Mouse (Mus musculus): ENCODE data around the gene Ccr6. TPM values are rescaled to one million over a fixed set of nuclear protein-coding genes. Genes with fewer than 3 reads are reported as not detected.

Ccr6 gene
- polyA plus RNA-seq, 1 experiment from 2014 or later = not detected

GRCm38 (mm10) chr17:8233618-8234214, 2.1 kb upstream of the Ccr6 start:
- no peak for TF ChIP-seq CTCF (IDR thresholded peaks at IDR 0.05; ENCODE audit: low read depth)
- ATAC-seq (ENCODE audit: insufficient read depth) = no peak
- DNase-seq = no peak
- Histone ChIP-seq H3K4me2 (no peak overlapping the region), H3K9ac (no peak overlapping the region), H3K4me3 (ENCODE audit: low read depth, low read length) (no peak overlapping the region), H3K27me3 (ENCODE audit: insufficient read depth, low read length) (no peaks in the 10 kb centered on the region), H3K27ac (ENCODE audit: low read depth) (no peak overlapping the region), H3K36me3 (ENCODE audit: insufficient read depth) (no peaks in the 10 kb centered on the region), H3K9me3 (ENCODE audit: low read depth, low read length) (no peaks in the 10 kb centered on the region), H3K4me1 (ENCODE audit: insufficient read depth) (no peaks in the 10 kb centered on the region)
- WGBS = 59% methylated on average over 15 of the region's 15 CpGs

GRCm38 (mm10) chr17:8234537-8234936, 1.3 kb upstream of the Ccr6 start:
- WGBS = 79% methylated on average over 4 of the region's 4 CpGs
- Histone ChIP-seq H3K27me3 (ENCODE audit: insufficient read depth, low read length) (no peaks in the 10 kb centered on the region), H3K9ac (no peak overlapping the region), H3K27ac (ENCODE audit: low read depth) (no peak overlapping the region), H3K4me2 (no peak overlapping the region), H3K4me3 (ENCODE audit: low read depth, low read length) (no peak overlapping the region), H3K36me3 (ENCODE audit: insufficient read depth) (no peaks in the 10 kb centered on the region), H3K4me1 (ENCODE audit: insufficient read depth) (no peaks in the 10 kb centered on the region; the same call in 1 of the 2 replicates), H3K9me3 (ENCODE audit: low read depth, low read length) (no peaks in the 10 kb centered on the region)
- ATAC-seq (ENCODE audit: insufficient read depth) = no peak
- DNase-seq = no peak
- TF ChIP-seq CTCF (IDR thresholded peaks at IDR 0.05; ENCODE audit: low read depth) = no peak

- Histone ChIP-seq H3K36me3 (ENCODE audit: insufficient read depth) (no peaks in the 10 kb centered on the region), H3K27me3 (ENCODE audit: insufficient read depth, low read length) (no peaks in the 10 kb centered on the region), H3K4me2 (no peak overlapping the region), H3K9ac (no peak overlapping the region), H3K27ac (ENCODE audit: low read depth) (no peak overlapping the region), H3K4me3 (ENCODE audit: low read depth, low read length) (no peak overlapping the region), H3K4me1 (ENCODE audit: insufficient read depth) (no peaks in the 10 kb centered on the region; the same call in 1 of the 2 replicates), H3K9me3 (ENCODE audit: low read depth, low read length) (no peaks in the 10 kb centered on the region)
- no peak for ATAC-seq (ENCODE audit: insufficient read depth)
- no peak for TF ChIP-seq CTCF (IDR thresholded peaks at IDR 0.05; ENCODE audit: low read depth)
- 67% methylated on average over 15 of the region's 15 CpGs for WGBS
- no peak for DNase-seq
These were observed 2.3 kb downstream of the Ccr6 start for GRCm38 (mm10) chr17:8238012-8238710.

- no peak overlapping the region for H3K27ac ChIP-seq (ENCODE audit: low read depth)
- H3K9ac ChIP-seq = no peak overlapping the region
- ATAC-seq (ENCODE audit: insufficient read depth) = no peak
- TF ChIP-seq CTCF (IDR thresholded peaks at IDR 0.05; ENCODE audit: low read depth) = no peak
- no peak for DNase-seq
- no peaks in the 10 kb centered on the region for H3K27me3 ChIP-seq (ENCODE audit: insufficient read depth, low read length)
- no peaks in the 10 kb centered on the region for H3K36me3 ChIP-seq (ENCODE audit: insufficient read depth)
- no peak overlapping the region for H3K4me3 ChIP-seq (ENCODE audit: low read depth, low read length)
- 72% methylated on average over 3 of the region's 3 CpGs for WGBS
- no peaks in the 10 kb centered on the region for H3K9me3 ChIP-seq (ENCODE audit: low read depth, low read length)
- H3K4me1 ChIP-seq (ENCODE audit: insufficient read depth) = no peaks in the 10 kb centered on the region; the same call in 1 of the 2 replicates
- no peak overlapping the region for H3K4me2 ChIP-seq
These were observed 3.7 kb downstream of the Ccr6 start for GRCm38 (mm10) chr17:8239561-8239960.

GRCm38 (mm10) chr17:8240517-8240916, 4.7 kb downstream of the Ccr6 start:
- 61% methylated on average over 4 of the region's 4 CpGs for WGBS
- Histone ChIP-seq H3K36me3 (ENCODE audit: insufficient read depth) (no peaks in the 10 kb centered on the region), H3K9ac (no peak overlapping the region), H3K9me3 (ENCODE audit: low read depth, low read length) (no peaks in the 10 kb centered on the region), H3K27me3 (ENCODE audit: insufficient read depth, low read length) (no peaks in the 10 kb centered on the region), H3K4me1 (ENCODE audit: insufficient read depth) (no peaks in the 10 kb centered on the region; the same call in 1 of the 2 replicates), H3K4me3 (ENCODE audit: low read depth, low read length) (no peak overlapping the region), H3K27ac (ENCODE audit: low read depth) (no peak overlapping the region), H3K4me2 (no peak overlapping the region)
- ATAC-seq (ENCODE audit: insufficient read depth) (no peak), DNase-seq (no peak)
- no peak for TF ChIP-seq CTCF (IDR thresholded peaks at IDR 0.05; ENCODE audit: low read depth)

GRCm38 (mm10) chr17:8241645-8242044, 5.8 kb downstream of the Ccr6 start:
- no peak for ATAC-seq (ENCODE audit: insufficient read depth)
- TF ChIP-seq CTCF (IDR thresholded peaks at IDR 0.05; ENCODE audit: low read depth) = no peak
- WGBS = 72% methylated on average over 12 of the region's 12 CpGs

GRCm38 (mm10) chr17:8242186-8242585, 6.3 kb downstream of the Ccr6 start:
- no peaks in the 10 kb centered on the region for H3K27me3 ChIP-seq (ENCODE audit: insufficient read depth, low read length)
- H3K9ac ChIP-seq = no peak overlapping the region
- WGBS = 84% methylated on average over 11 of the region's 11 CpGs
- H3K27ac ChIP-seq (ENCODE audit: low read depth) = no peak overlapping the region
- H3K9me3 ChIP-seq (ENCODE audit: low read depth, low read length) = no peaks in the 10 kb centered on the region
- no peak for TF ChIP-seq CTCF (IDR thresholded peaks at IDR 0.05; ENCODE audit: low read depth)
- DNase-seq = no peak
- H3K4me1 ChIP-seq (ENCODE audit: insufficient read depth) = no peaks in the 10 kb centered on the region; the same call in 1 of the 2 replicates
- no peaks in the 10 kb centered on the region for H3K36me3 ChIP-seq (ENCODE audit: insufficient read depth)
- H3K4me2 ChIP-seq = no peak overlapping the region
- ATAC-seq (ENCODE audit: insufficient read depth) = no peak
- H3K4me3 ChIP-seq (ENCODE audit: low read depth, low read length) = no peak overlapping the region

More at GRCm38 (mm10) chr17:8241645-8242044, 5.8 kb downstream of the Ccr6 start:
- Histone ChIP-seq H3K27ac (ENCODE audit: low read depth) (no peak overlapping the region), H3K27me3 (ENCODE audit: insufficient read depth, low read length) (no peaks in the 10 kb centered on the region), H3K4me3 (ENCODE audit: low read depth, low read length) (no peak overlapping the region), H3K4me2 (no peak overlapping the region), H3K9ac (no peak overlapping the region), H3K9me3 (ENCODE audit: low read depth, low read length) (no peaks in the 10 kb centered on the region), H3K4me1 (ENCODE audit: insufficient read depth) (no peaks in the 10 kb centered on the region; the same call in 1 of the 2 replicates), H3K36me3 (ENCODE audit: insufficient read depth) (no peaks in the 10 kb centered on the region)
- no peak for DNase-seq

Data from lung, embryonic 14.5 days (tissue).